In genomic region chr14:33527938-33528337, GRCm38 (mm10) we compare ENCODE assay signal across 40 mouse cellular contexts. TPM values are rescaled to one million over a fixed set of nuclear protein-coding genes. Genes with fewer than 3 reads are reported as not detected.
"Had no signal": no experiment of that assay in that cellular context is flagged by ENCODE, and none has a peak within 500 bp of the region (broad histone marks: within the 10 kb centered on the region; RNA-seq: fewer than 3 reads in every experiment).

No protein-coding gene starts in this region.

- H3K9ac ChIP-seq: limb, embryonic 12.5 days; limb, embryonic 13.5 days; limb, embryonic 15.5 days; liver, embryonic 12.5 days; liver, embryonic 13.5 days; liver, embryonic 14.5 days; liver, embryonic 15.5 days; liver, postnatal 0 days; lung, embryonic 14.5 days; lung, embryonic 15.5 days; midbrain, embryonic 12.5 days; midbrain, embryonic 13.5 days; midbrain, embryonic 15.5 days; neural tube, embryonic 12.5 days; neural tube, embryonic 13.5 days had no signal

- H3K27me3 ChIP-seq: limb, embryonic 12.5 days; limb, embryonic 13.5 days; limb, embryonic 15.5 days; liver, embryonic 12.5 days; liver, embryonic 13.5 days; liver, embryonic 15.5 days; lung, embryonic 15.5 days; midbrain, embryonic 12.5 days; midbrain, embryonic 13.5 days; midbrain, embryonic 15.5 days; neural tube, embryonic 12.5 days; neural tube, embryonic 13.5 days had no signal

- H3K36me3 ChIP-seq: limb, embryonic 10.5 days; limb, embryonic 12.5 days; limb, embryonic 13.5 days; limb, embryonic 15.5 days; liver, embryonic 12.5 days; liver, embryonic 13.5 days; liver, embryonic 15.5 days; lung, embryonic 15.5 days; midbrain, embryonic 10.5 days; midbrain, embryonic 12.5 days; midbrain, embryonic 13.5 days; midbrain, embryonic 15.5 days; neural tube, embryonic 12.5 days; neural tube, embryonic 13.5 days had no signal

- H3K27ac ChIP-seq: limb, embryonic 10.5 days; limb, embryonic 12.5 days; limb, embryonic 13.5 days; limb, embryonic 15.5 days; liver, embryonic 12.5 days; liver, embryonic 13.5 days; liver, embryonic 14.5 days; liver, embryonic 15.5 days; lung, embryonic 15.5 days; macrophage; midbrain, embryonic 10.5 days; midbrain, embryonic 12.5 days; midbrain, embryonic 13.5 days; midbrain, embryonic 15.5 days; neural tube, embryonic 12.5 days; neural tube, embryonic 13.5 days had no signal

- H3K4me2 ChIP-seq: limb, embryonic 12.5 days; limb, embryonic 13.5 days; limb, embryonic 15.5 days; liver, embryonic 11.5 days; liver, embryonic 12.5 days; liver, embryonic 13.5 days; liver, embryonic 15.5 days; lung, embryonic 14.5 days; lung, embryonic 15.5 days; midbrain, embryonic 11.5 days; midbrain, embryonic 12.5 days; midbrain, embryonic 13.5 days; midbrain, embryonic 15.5 days; neural tube, embryonic 12.5 days; neural tube, embryonic 13.5 days had no signal

- H3K9me3 ChIP-seq: limb, embryonic 10.5 days; limb, embryonic 12.5 days; limb, embryonic 13.5 days; limb, embryonic 15.5 days; liver, embryonic 12.5 days; liver, embryonic 13.5 days; liver, embryonic 15.5 days; lung, embryonic 15.5 days; megakaryocyte, embryonic 14.5 days; midbrain, embryonic 10.5 days; midbrain, embryonic 12.5 days; midbrain, embryonic 13.5 days; midbrain, embryonic 15.5 days; neural tube, embryonic 12.5 days; neural tube, embryonic 13.5 days had no signal

- DNase-seq: left cerebral cortex, postnatal 4 days; liver; liver, embryonic 13.5 days; liver, postnatal 0 days; lung, adult 18-20 months; lung, adult 2 months; lung, embryonic 14.5 days; lung, postnatal 10 days; lung, postnatal 14 days; lung, postnatal 36 days; lung, postnatal 4 days; midbrain, embryonic 14.5 days had no signal

- H3K4me1 ChIP-seq: limb, embryonic 10.5 days; limb, embryonic 12.5 days; limb, embryonic 13.5 days; limb, embryonic 15.5 days; liver, embryonic 12.5 days; liver, embryonic 13.5 days; liver, embryonic 15.5 days; megakaryocyte, embryonic 14.5 days; midbrain, embryonic 10.5 days; midbrain, embryonic 12.5 days; midbrain, embryonic 13.5 days; neural tube, embryonic 12.5 days had no signal

- H3K4me3 ChIP-seq: limb, embryonic 10.5 days; limb, embryonic 12.5 days; limb, embryonic 13.5 days; limb, embryonic 15.5 days; liver, embryonic 12.5 days; liver, embryonic 13.5 days; liver, embryonic 15.5 days; lung, embryonic 15.5 days; megakaryocyte, embryonic 14.5 days; midbrain, embryonic 10.5 days; midbrain, embryonic 12.5 days; midbrain, embryonic 13.5 days; midbrain, embryonic 15.5 days; myocyte; neural tube, embryonic 12.5 days; neural tube, embryonic 13.5 days had no signal

- ATAC-seq: liver, embryonic 12.5 days; liver, postnatal 0 days; lung, postnatal 0 days; midbrain, embryonic 13.5 days; midbrain, embryonic 15.5 days; midbrain, embryonic 16.5 days had no signal

RNA-seq across cellular contexts. Expression of gene Frmpd2, which starts 56.4 kb away (rescaled TPM):
- total RNA-seq: liver, adult 2 months; megakaryocyte progenitor cell, adult 5-6 weeks; megakaryocyte, adult 5-6 weeks; megakaryocyte-erythroid progenitor cell, adult 5-6 weeks; monocyte, adult 5-6 weeks had no signal
- polyA plus RNA-seq: limb, embryonic 10.5 days; limb, embryonic 12.5 days; limb, embryonic 13.5 days; limb, embryonic 15.5 days; liver, adult 2 months; liver, embryonic 11.5 days; liver, embryonic 12.5 days; liver, embryonic 13.5 days; liver, embryonic 14.5 days; liver, embryonic 15.5 days; liver, embryonic 16.5 days; liver, postnatal 0 days; lung, embryonic 14.5 days; macrophage; midbrain, embryonic 10.5 days; midbrain, embryonic 12.5 days; myocyte; neural tube, embryonic 11.5 days; neural tube, embryonic 12.5 days; neural tube, embryonic 13.5 days had no signal
